Mouse (Mus musculus): ENCODE measurements around the gene Usp10. TPM values are rescaled to one million over a fixed set of nuclear protein-coding genes. Genes with fewer than 3 reads are reported as not detected.
A peak's percentile ranks its signal among the peaks of the same experiment; 100 is the strongest.

Gene Usp10
- polyA plus RNA-seq, 1 experiment from 2014 or later: 40.3 TPM

DNA sequence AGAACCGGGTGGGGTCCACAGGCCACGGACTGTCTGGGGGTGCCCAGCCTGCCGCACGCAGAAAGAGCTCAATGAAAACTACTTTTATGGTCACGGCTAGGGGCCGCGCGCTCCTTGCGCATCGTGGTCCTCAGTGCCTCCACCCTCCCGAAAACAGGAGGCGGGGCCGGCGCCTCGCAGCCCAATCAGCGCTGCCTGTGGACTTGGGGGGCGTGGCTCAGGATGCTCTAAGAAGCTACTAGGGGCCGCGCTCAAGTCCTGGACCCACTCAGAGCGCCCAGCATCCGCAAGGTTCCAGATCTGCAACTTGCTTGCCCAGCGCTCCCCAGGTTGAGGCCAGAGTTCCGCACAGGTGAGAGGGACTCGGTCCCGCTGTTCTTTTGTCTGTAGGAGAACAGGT is 82.1 kb downstream of the Usp10 start, which contains the start of gene Crispld2:
Gene Crispld2, plus strand, starts transcription at position 190 of the 400 bp plus-strand sequence.
- peak; percentile 41 for TF ChIP-seq CTCF (IDR thresholded peaks at IDR 0.05)
- TF ChIP-seq EP300 (IDR thresholded peaks at IDR 0.05): no peak
- Histone ChIP-seq H3K27me3 (replicated peaks; ENCODE audit: insufficient read depth, low read length) (peaks cover 17% of the 10 kb centered on the region; the same call in 1 of the 2 replicates), H3K4me3 (ENCODE audit: low read depth, low read length) (peak within 1 kb of the TSS; percentile 15; the same call in 1 of the 2 replicates), H3K9me3 (ENCODE audit: low read length) (no peaks in the 10 kb centered on the region), H3K4me2 (replicated peaks; ENCODE audit: low read depth, low read length) (peak within 1 kb of the TSS; percentile 25; the same call in 1 of the 2 replicates), H3K4me1 (ENCODE audit: insufficient read depth, low read depth, low read length) (no peaks in the 10 kb centered on the region), H3K9ac (replicated peaks; ENCODE audit: low read depth) (no peak within 1 kb of the TSS), H3K36me3 (ENCODE audit: insufficient read depth, low read length) (no peaks in the 10 kb centered on the region), H3K27ac (ENCODE audit: low read length) (no peak within 1 kb of the TSS)
- DNase-seq (ENCODE audit: low spot score): peak; percentile 88
- ATAC-seq: peak; percentile 72
- WGBS: 3% methylated on average over 25 of the region's 25 CpGs

DNA sequence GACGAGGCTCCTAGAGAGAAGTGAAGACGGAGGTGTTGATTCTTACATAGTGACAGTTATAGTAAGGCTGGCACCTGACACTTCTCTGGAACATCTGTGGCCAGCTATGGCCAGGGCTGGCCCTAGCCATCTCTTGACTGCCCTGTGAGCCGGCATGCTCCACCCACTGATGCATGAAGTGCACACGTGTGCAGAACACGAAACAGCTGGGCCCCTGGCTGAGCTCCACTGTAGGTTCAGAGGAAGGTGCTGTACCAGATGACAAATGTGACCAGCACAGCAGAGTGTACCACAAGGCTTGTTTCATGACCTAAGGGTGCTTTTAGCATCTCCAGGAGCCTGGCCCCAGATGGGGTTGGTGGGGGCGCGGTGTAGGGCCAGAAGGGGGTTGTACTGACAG is 84.0 kb downstream of the Usp10 start:
- WGBS: 36% methylated on average over 7 of the region's 7 CpGs
- peak; percentile 52 for DNase-seq (ENCODE audit: low spot score)
- Histone ChIP-seq H3K4me1 (ENCODE audit: insufficient read depth, low read depth, low read length) (no peaks in the 10 kb centered on the region), H3K9me3 (ENCODE audit: low read length) (no peaks in the 10 kb centered on the region), H3K4me3 (ENCODE audit: low read depth, low read length) (no peak overlapping the region), H3K9ac (replicated peaks; ENCODE audit: low read depth) (no peak overlapping the region), H3K27ac (ENCODE audit: low read length) (no peak overlapping the region), H3K27me3 (replicated peaks; ENCODE audit: insufficient read depth, low read length) (peaks cover 17% of the 10 kb centered on the region; the same call in 1 of the 2 replicates), H3K36me3 (ENCODE audit: insufficient read depth, low read length) (no peaks in the 10 kb centered on the region), H3K4me2 (replicated peaks; ENCODE audit: low read depth, low read length) (0 out of 2 replicates have a peak overlapping the region, but pooled peaks have one; percentile 27)
- peak; percentile 59 for ATAC-seq
- TF ChIP-seq CTCF (IDR thresholded peaks at IDR 0.05) (no peak), EP300 (IDR thresholded peaks at IDR 0.05) (no peak)

- no peak overlapping the region for H3K27ac ChIP-seq (ENCODE audit: low read length)
- DNase-seq (ENCODE audit: low spot score) (peak; percentile 63), ATAC-seq (peak; percentile 64)
- no peaks in the 10 kb centered on the region for H3K9me3 ChIP-seq (ENCODE audit: low read length)
- no peaks in the 10 kb centered on the region for H3K36me3 ChIP-seq (ENCODE audit: insufficient read depth, low read length)
- H3K9ac ChIP-seq (replicated peaks; ENCODE audit: low read depth): no peak overlapping the region
- WGBS: 41% methylated on average over 6 of the region's 6 CpGs
- no peak for TF ChIP-seq CTCF (IDR thresholded peaks at IDR 0.05)
- TF ChIP-seq EP300 (IDR thresholded peaks at IDR 0.05): no peak
- no peaks in the 10 kb centered on the region for H3K4me1 ChIP-seq (ENCODE audit: insufficient read depth, low read depth, low read length)
- H3K27me3 ChIP-seq (replicated peaks; ENCODE audit: insufficient read depth, low read length): peaks cover 17% of the 10 kb centered on the region; the same call in 1 of the 2 replicates
- no peak overlapping the region for H3K4me3 ChIP-seq (ENCODE audit: low read depth, low read length)
- 0 out of 2 replicates have a peak overlapping the region, but pooled peaks have one; percentile 27 for H3K4me2 ChIP-seq (replicated peaks; ENCODE audit: low read depth, low read length)
Observed at GRCm38 (mm10) chr8:119994556-119994955, 84.4 kb downstream of the Usp10 start.

GRCm38 (mm10) chr8:119997266-119997665 is 87.1 kb downstream of the Usp10 start:
- TF ChIP-seq EP300 (IDR thresholded peaks at IDR 0.05) (no peak), CTCF (IDR thresholded peaks at IDR 0.05) (no peak)
- ATAC-seq (no peak), DNase-seq (ENCODE audit: low spot score) (no peak)
- Histone ChIP-seq H3K9me3 (ENCODE audit: low read length) (no peaks in the 10 kb centered on the region), H3K36me3 (ENCODE audit: insufficient read depth, low read length) (no peaks in the 10 kb centered on the region), H3K27me3 (replicated peaks; ENCODE audit: insufficient read depth, low read length) (peaks cover 10% of the 10 kb centered on the region; the same call in 1 of the 2 replicates), H3K9ac (replicated peaks; ENCODE audit: low read depth) (no peak overlapping the region), H3K4me1 (ENCODE audit: insufficient read depth, low read depth, low read length) (no peaks in the 10 kb centered on the region), H3K27ac (ENCODE audit: low read length) (no peak overlapping the region), H3K4me3 (ENCODE audit: low read depth, low read length) (no peak overlapping the region), H3K4me2 (replicated peaks; ENCODE audit: low read depth, low read length) (no peak overlapping the region)
- WGBS: 75% methylated on average over 4 of the region's 4 CpGs

- Histone ChIP-seq H3K4me3 (ENCODE audit: low read depth, low read length) (no peak overlapping the region), H3K36me3 (ENCODE audit: insufficient read depth, low read length) (no peaks in the 10 kb centered on the region), H3K27ac (ENCODE audit: low read length) (no peak overlapping the region), H3K27me3 (replicated peaks; ENCODE audit: insufficient read depth, low read length) (no peaks in the 10 kb centered on the region), H3K4me1 (ENCODE audit: insufficient read depth, low read depth, low read length) (no peaks in the 10 kb centered on the region), H3K9ac (replicated peaks; ENCODE audit: low read depth) (no peak overlapping the region), H3K9me3 (ENCODE audit: low read length) (no peaks in the 10 kb centered on the region), H3K4me2 (replicated peaks; ENCODE audit: low read depth, low read length) (no peak overlapping the region)
- DNase-seq (ENCODE audit: low spot score): peak; percentile 23
- WGBS: 19% methylated on average over 8 of the region's 8 CpGs
- no peak for TF ChIP-seq EP300 (IDR thresholded peaks at IDR 0.05)
- no peak for TF ChIP-seq CTCF (IDR thresholded peaks at IDR 0.05)
- ATAC-seq: no peak
Observed at GRCm38 (mm10) chr8:120000461-120000860, 90.3 kb downstream of the Usp10 start.

DNA sequence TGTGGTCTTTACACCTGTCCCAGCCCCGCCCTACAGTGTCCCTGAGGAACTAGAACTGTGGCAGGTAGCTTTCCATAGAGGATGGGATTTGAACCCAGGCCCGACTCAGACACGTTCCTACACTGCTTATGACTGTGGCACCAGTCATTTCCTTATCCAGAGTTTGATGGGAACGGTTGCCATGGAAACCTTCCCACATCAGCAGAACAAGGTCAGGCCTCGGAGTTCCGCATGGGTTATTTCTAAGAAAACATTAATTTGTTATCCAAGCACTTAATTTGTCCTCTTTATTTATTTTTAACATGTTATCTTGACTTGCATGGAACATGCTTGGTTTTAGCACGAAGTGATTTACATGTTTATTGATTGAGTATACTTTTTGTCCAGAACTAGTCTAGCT is 91.6 kb downstream of the Usp10 start:
- no peaks in the 10 kb centered on the region for H3K9me3 ChIP-seq (ENCODE audit: low read length)
- peak; percentile 37 for ATAC-seq
- no peaks in the 10 kb centered on the region for H3K36me3 ChIP-seq (ENCODE audit: insufficient read depth, low read length)
- peak; percentile 78 for DNase-seq (ENCODE audit: low spot score)
- no peak overlapping the region for H3K4me3 ChIP-seq (ENCODE audit: low read depth, low read length)
- no peak overlapping the region for H3K9ac ChIP-seq (replicated peaks; ENCODE audit: low read depth)
- no peak overlapping the region for H3K27ac ChIP-seq (ENCODE audit: low read length)
- 51% methylated on average over 7 of the region's 7 CpGs for WGBS
- TF ChIP-seq CTCF (IDR thresholded peaks at IDR 0.05) (no peak), EP300 (IDR thresholded peaks at IDR 0.05) (peak; percentile 84)
- no peak overlapping the region for H3K4me2 ChIP-seq (replicated peaks; ENCODE audit: low read depth, low read length)
- H3K4me1 ChIP-seq (ENCODE audit: insufficient read depth, low read depth, low read length): no peaks in the 10 kb centered on the region
- H3K27me3 ChIP-seq (replicated peaks; ENCODE audit: insufficient read depth, low read length): no peaks in the 10 kb centered on the region

All from lung, postnatal 0 days (tissue).